Mouse (Mus musculus) erythroblast, embryonic 14.5 days (primary cell): ENCODE data around the gene Ryr1. TPM values are rescaled to one million over a fixed set of nuclear protein-coding genes. Genes with fewer than 3 reads are reported as not detected.

Experiments used
- H3K27me3 ChIP-seq: 2 replicates; pipeline ENCODE4 v1.6.1; 2012; ENCODE audit warnings: inconsistent platforms; ENCODE audit not compliant: control insufficient read depth
- H3K36me3 ChIP-seq: 2 replicates; pipeline ENCODE4 v1.6.1; 2012; ENCODE audit warnings: mild to moderate bottlenecking, inconsistent platforms; ENCODE audit not compliant: control insufficient read depth
- H3K4me1 ChIP-seq: 2 replicates; pipeline ENCODE4 v1.6.1; 2012; ENCODE audit warnings: inconsistent platforms; ENCODE audit not compliant: control insufficient read depth
- H3K4me3 ChIP-seq: replicated peaks from 2 replicates; pipeline ENCODE3; 2012; ENCODE audit warnings: moderate library complexity, mild to moderate bottlenecking, inconsistent platforms
- H3K9me3 ChIP-seq: 2 replicates; pipeline ENCODE4 v1.6.1; 2012; ENCODE audit warnings: low read length, inconsistent platforms, mixed read lengths; ENCODE audit not compliant: control insufficient read depth
- GATA1 ChIP-seq: IDR thresholded peaks from 2 replicates; pipeline ENCODE4 v1.6.1; 2012; ENCODE audit warnings: low read length, inconsistent platforms, mixed read lengths
- TAL1 ChIP-seq: IDR thresholded peaks from 3 replicates; pipeline ENCODE4 v1.6.1; 2012; ENCODE audit warnings: low read length, inconsistent platforms, mixed read lengths
- polyA plus RNA-seq: library from polyadenylated mRNA; stranded (reverse); fragments of >175 nt; gene quantifications from 2 replicates; pipeline ENCODE4 v1.2.3, GENCODE M21; 2012

Gene Ryr1
- polyA plus RNA-seq, 1 experiment = under 0.01 TPM

GRCm38 (mm10) chr7:28958770-28959169 is 166.2 kb downstream of the Ryr1 start:
- peak overlapping the region; percentile 99 for H3K4me3 ChIP-seq
- H3K27me3 ChIP-seq = no peaks in the 10 kb centered on the region
- peaks cover 62% of the 10 kb centered on the region for H3K36me3 ChIP-seq
- H3K9me3 ChIP-seq = no peaks in the 10 kb centered on the region
- H3K4me1 ChIP-seq = peaks cover 90% of the 10 kb centered on the region
- no peak for TF ChIP-seq TAL1
- TF ChIP-seq GATA1 = no peak

- TF ChIP-seq TAL1 (no peak), GATA1 (no peak)
- Histone ChIP-seq H3K4me1 (peaks cover 90% of the 10 kb centered on the region), H3K36me3 (peaks cover 62% of the 10 kb centered on the region), H3K27me3 (no peaks in the 10 kb centered on the region), H3K4me3 (peak overlapping the region; percentile 28), H3K9me3 (no peaks in the 10 kb centered on the region)
These were observed 166.8 kb downstream of the Ryr1 start for GRCm38 (mm10) chr7:28957997-28958725.

GRCm38 (mm10) chr7:28957286-28957685 is 167.7 kb downstream of the Ryr1 start:
- Histone ChIP-seq H3K27me3 (no peaks in the 10 kb centered on the region), H3K36me3 (peaks cover 69% of the 10 kb centered on the region), H3K4me3 (no peak overlapping the region), H3K4me1 (peaks cover 91% of the 10 kb centered on the region), H3K9me3 (no peaks in the 10 kb centered on the region)
- TF ChIP-seq GATA1 (no peak), TAL1 (no peak)

GRCm38 (mm10) chr7:28956270-28956669 is 168.7 kb downstream of the Ryr1 start:
- H3K9me3 ChIP-seq = no peaks in the 10 kb centered on the region
- no peaks in the 10 kb centered on the region for H3K27me3 ChIP-seq
- H3K36me3 ChIP-seq = peaks cover 79% of the 10 kb centered on the region
- no peak overlapping the region for H3K4me3 ChIP-seq
- TF ChIP-seq GATA1 (no peak), TAL1 (no peak)
- H3K4me1 ChIP-seq = peaks cover 98% of the 10 kb centered on the region

- Histone ChIP-seq H3K4me3 (no peak overlapping the region), H3K27me3 (no peaks in the 10 kb centered on the region), H3K4me1 (peaks cover 98% of the 10 kb centered on the region), H3K9me3 (no peaks in the 10 kb centered on the region), H3K36me3 (peaks cover 84% of the 10 kb centered on the region)
- no peak for TF ChIP-seq GATA1
- no peak for TF ChIP-seq TAL1
These were observed 169.6 kb downstream of the Ryr1 start for GRCm38 (mm10) chr7:28955295-28955897.

- H3K9me3 ChIP-seq = no peaks in the 10 kb centered on the region
- H3K4me1 ChIP-seq = peaks cover 96% of the 10 kb centered on the region
- no peak overlapping the region for H3K4me3 ChIP-seq
- no peaks in the 10 kb centered on the region for H3K27me3 ChIP-seq
- no peak for TF ChIP-seq GATA1
- peaks cover 85% of the 10 kb centered on the region for H3K36me3 ChIP-seq
These were observed 170.2 kb downstream of the Ryr1 start for GRCm38 (mm10) chr7:28954773-28955172.

- H3K4me3 ChIP-seq = peak overlapping the region; percentile 37
- no peaks in the 10 kb centered on the region for H3K27me3 ChIP-seq
- peaks cover 86% of the 10 kb centered on the region for H3K36me3 ChIP-seq
- peaks cover 93% of the 10 kb centered on the region for H3K4me1 ChIP-seq
- TF ChIP-seq TAL1 = peak; percentile 61
- 0 out of 2 replicates have a peak, but pooled peaks have one; percentile 33 for TF ChIP-seq GATA1
- H3K9me3 ChIP-seq = no peaks in the 10 kb centered on the region
These were observed 171.3 kb downstream of the Ryr1 start for GRCm38 (mm10) chr7:28953476-28954376.

Other genes with a start within 250 kb of the Ryr1 start
- 0.02 TPM in 1 of 2 replicates, not detected in the other for gene Capn12, start 243.8 kb downstream of the Ryr1 start, polyA plus RNA-seq
- gene Actn4, start 162.8 kb downstream of the Ryr1 start, polyA plus RNA-seq = 86.9 and 109 TPM in 2 replicates
- 17.8 and 48.0 TPM in 2 replicates for gene Eif3k, start 143.3 kb downstream of the Ryr1 start, polyA plus RNA-seq
- 8.4 and 11.7 TPM in 2 replicates for gene Map4k1, start 143.1 kb downstream of the Ryr1 start, polyA plus RNA-seq
- 0.03 TPM in 1 of 2 replicates, not detected in the other for gene Rasgrp4, start 9.7 kb upstream of the Ryr1 start, polyA plus RNA-seq
- 1.1 TPM in 2 replicates for gene Fam98c, start 31.1 kb upstream of the Ryr1 start, polyA plus RNA-seq
- gene Ggn, start 45.0 kb upstream of the Ryr1 start, polyA plus RNA-seq = 0.07 TPM in 1 of 2 replicates, not detected in the other
- gene Spred3, start 45.2 kb upstream of the Ryr1 start, polyA plus RNA-seq = 0.03 and 0.04 TPM in 2 replicates
- gene Psmd8, start 55.5 kb upstream of the Ryr1 start, polyA plus RNA-seq = 11.2 and 15.7 TPM in 2 replicates
- gene Catsperg1, start 88.9 kb upstream of the Ryr1 start, polyA plus RNA-seq = not detected in 2 replicates
- 0.08 TPM in 1 of 2 replicates, not detected in the other for gene Kcnk6, start 107.3 kb upstream of the Ryr1 start, polyA plus RNA-seq
- gene Yif1b, start 113.2 kb upstream of the Ryr1 start, polyA plus RNA-seq = 6.4 and 6.9 TPM in 2 replicates
- gene 2200002D01Rik, start 123.3 kb upstream of the Ryr1 start, polyA plus RNA-seq = 0.19 TPM in 1 of 2 replicates, not detected in the other
- 0.50 and 0.57 TPM in 2 replicates for gene Spint2, start 156.7 kb upstream of the Ryr1 start, polyA plus RNA-seq
- gene Ppp1r14a, start 164.1 kb upstream of the Ryr1 start, polyA plus RNA-seq = 0.07 TPM in 1 of 2 replicates, not detected in the other
- gene Dpf1, start 178.8 kb upstream of the Ryr1 start, polyA plus RNA-seq = 0.06 and 0.13 TPM in 2 replicates